ENCODE assay signal across 7 mouse cellular contexts in the genomic region with DNA sequence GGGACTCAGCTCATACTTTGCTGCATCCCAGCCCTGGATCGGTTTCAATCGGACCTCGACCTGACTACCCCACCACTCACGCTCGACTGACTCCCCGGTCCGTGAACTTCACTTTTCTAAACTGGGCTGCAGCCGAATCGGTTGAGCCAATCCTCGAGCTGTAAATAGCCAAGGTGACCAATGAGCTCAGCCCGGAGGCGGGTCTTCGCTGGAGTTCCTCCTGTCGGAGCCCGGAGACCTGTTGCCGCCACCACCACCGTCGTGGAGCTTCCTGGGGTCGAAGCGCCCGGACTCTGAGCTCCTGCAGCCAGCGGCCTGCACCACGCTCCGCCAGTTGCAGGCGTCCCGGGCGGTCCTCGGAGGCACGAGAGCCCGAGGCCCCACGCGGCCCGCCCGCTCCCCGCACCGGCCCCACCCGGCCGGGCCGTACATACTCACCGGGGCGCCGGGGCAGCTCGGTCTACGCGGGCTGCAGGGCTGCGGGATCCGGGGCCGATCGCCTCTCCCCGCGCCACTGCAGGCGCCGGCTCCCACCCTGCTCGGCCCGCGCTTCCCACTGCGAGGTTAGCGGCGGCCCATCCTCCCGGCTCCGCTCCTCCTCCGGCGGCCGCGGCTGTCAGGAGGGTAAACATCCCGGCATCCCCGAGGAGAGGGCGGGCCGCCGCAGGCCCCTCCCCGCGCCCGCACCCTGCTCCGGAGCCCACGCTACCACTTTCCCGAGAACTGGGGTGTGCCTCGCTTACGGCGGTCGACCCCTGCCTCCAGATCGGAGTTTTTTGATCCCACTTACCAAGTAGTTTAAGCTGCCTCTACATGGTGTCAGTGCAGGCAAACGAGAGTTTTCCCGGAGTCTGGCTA. TPM values are rescaled to one million over a fixed set of nuclear protein-coding genes. Genes with fewer than 3 reads are reported as not detected.
DNase-seq lines count a peak whose midpoint lies in the region; ATAC-seq and TF ChIP-seq lines count a peak whose summit lies in the region.

No protein-coding gene starts in this region.

- no peaks in the 10 kb centered on the region for H3K36me3 ChIP-seq in intestine, postnatal 0 days (ENCODE audit: control insufficient read depth, insufficient read depth)
- no peaks in the 10 kb centered on the region for H3K36me3 ChIP-seq in midbrain, embryonic 12.5 days
- H3K36me3 ChIP-seq in small intestine, adult 2 months (ENCODE audit: control insufficient read depth, insufficient read depth, low read length): no peaks in the 10 kb centered on the region

- no peak for TF ChIP-seq CTCF in intestine, postnatal 0 days (IDR thresholded peaks at IDR 0.05; ENCODE audit: low read depth)
- no peak for TF ChIP-seq CTCF in small intestine, adult 2 months (IDR thresholded peaks at IDR 0.05; ENCODE audit: extremely low read depth, insufficient read length, insufficient replicate concordance, low read depth, low read length)

- peak overlapping the region; percentile 84 for H3K9ac ChIP-seq in intestine, postnatal 0 days (ENCODE audit: low read depth, low read length)
- peak overlapping the region; percentile 78 for H3K9ac ChIP-seq in midbrain, embryonic 12.5 days (replicated peaks)

- peak overlapping the region; percentile 93 for H3K27ac ChIP-seq in intestine, postnatal 0 days (ENCODE audit: low read depth, low read length)
- peak overlapping the region; percentile 95 for H3K27ac ChIP-seq in midbrain, embryonic 12.5 days (replicated peaks)
- peak overlapping the region; percentile 79 for H3K27ac ChIP-seq in small intestine, adult 2 months (ENCODE audit: insufficient read depth, low read depth, low read length)

- peak overlapping the region; percentile 98 for H3K4me3 ChIP-seq in intestine, postnatal 0 days (ENCODE audit: low read depth, low read length)
- peak overlapping the region; percentile 94 for H3K4me3 ChIP-seq in midbrain, embryonic 12.5 days
- peak overlapping the region; percentile 93 for H3K4me3 ChIP-seq in small intestine, adult 2 months (ENCODE audit: low read depth, low read length)

- ATAC-seq in intestine, postnatal 0 days: peak; percentile 95
- ATAC-seq in midbrain, embryonic 12.5 days (ENCODE audit: low FRiP score, low read depth): peak; percentile 95

- H3K9me3 ChIP-seq in intestine, postnatal 0 days (ENCODE audit: control insufficient read depth): no peaks in the 10 kb centered on the region
- no peaks in the 10 kb centered on the region for H3K9me3 ChIP-seq in midbrain, embryonic 12.5 days

- TF ChIP-seq POLR2A in small intestine, adult 2 months (IDR thresholded peaks at IDR 0.05; ENCODE audit: low read depth, low read length): peak; percentile 61

- H3K4me2 ChIP-seq in intestine, postnatal 0 days (replicated peaks; ENCODE audit: low read depth): peak overlapping the region; percentile 89
- H3K4me2 ChIP-seq in midbrain, embryonic 12.5 days (replicated peaks): peak overlapping the region; percentile 79

- H3K27me3 ChIP-seq in intestine, postnatal 0 days (replicated peaks; ENCODE audit: control insufficient read depth, insufficient read depth, low read length): no peaks in the 10 kb centered on the region
- no peaks in the 10 kb centered on the region for H3K27me3 ChIP-seq in midbrain, embryonic 12.5 days
- H3K27me3 ChIP-seq in small intestine, adult 2 months (ENCODE audit: control insufficient read depth, insufficient read depth, low read length): no peaks in the 10 kb centered on the region

- H3K4me1 ChIP-seq in intestine, postnatal 0 days (replicated peaks; ENCODE audit: control insufficient read depth, insufficient read depth, low read length): no peaks in the 10 kb centered on the region
- peaks cover 19% of the 10 kb centered on the region for H3K4me1 ChIP-seq in midbrain, embryonic 12.5 days
- H3K4me1 ChIP-seq in small intestine, adult 2 months (ENCODE audit: control insufficient read depth, insufficient read depth, insufficient read length, low read length): peaks cover 5% of the 10 kb centered on the region; the same call in 1 of the 2 replicates

- intact Hi-C loops in left cerebral cortex, postnatal 4 days (cut with DNase I): loop anchor here (5.0 to 10.0 kb wide), 3 partner anchors 115 to 292 kb away; no protein-coding TSS in a partner anchor

- under 1% methylated on average over 82 of the region's 83 CpGs for WGBS in intestine, postnatal 0 days
- WGBS in midbrain, embryonic 12.5 days: under 1% methylated on average over 72 of the region's 83 CpGs
- WGBS in small intestine, adult 2 months: under 1% methylated on average over 82 of the region's 83 CpGs

- peak; percentile 96 for DNase-seq in adrenal gland, adult 8-10 months
- DNase-seq in embryo, embryonic 9.5 days (ENCODE audit: extremely low spot score): peak; percentile 91
- peak; percentile 92 to 98 for DNase-seq in gastrocnemius, postnatal 4 days (ENCODE audit: low spot score in 2 of 2)
- DNase-seq in left cerebral cortex, postnatal 4 days: peak; percentile 97

RNA-seq across cellular contexts. Expression of gene Nek7, which starts 0.6 kb away (rescaled TPM):
- 10 to 100 TPM; 47.2 to 56.6 (median 48.7) TPM for total RNA-seq in adrenal gland, adult 8-10 months (2022)
- total RNA-seq in gastrocnemius, postnatal 4 days (2021): 10 to 100 TPM; 49.9 to 62.8 TPM
- 16.6 and 16.7 TPM in 2 replicates for polyA plus RNA-seq in intestine, postnatal 0 days (2015; fragmentation: Nextera tagmentation; extraction: Ambion mirVana)
- total RNA-seq in left cerebral cortex, postnatal 4 days (2021): 10 to 100 TPM; 10.2 to 11.5 TPM
- polyA plus RNA-seq in midbrain, embryonic 12.5 days (2016; fragmentation: Nextera tagmentation; extraction: Ambion mirVana): 31.0 and 31.8 TPM in 2 replicates
- polyA plus RNA-seq in small intestine, adult 2 months (2012; rRNA removed): 2.3 and 2.6 TPM in 2 replicates

Comparison
In these comparisons a context has a peak if more than half of its experiments do, and no peak if none do; other contexts are left out.
1. Peak in every context shown above with its lines: DNase-seq, ATAC-seq, H3K4me3 ChIP-seq and H3K27ac ChIP-seq.